Mouse (Mus musculus) spleen, adult 2 months (tissue): ENCODE results near the gene Zc3hav1. TPM values are rescaled to one million over a fixed set of nuclear protein-coding genes. Genes with fewer than 3 reads are reported as not detected.
A peak's percentile ranks its signal among the peaks of the same experiment; 100 is the strongest.

ENCODE experiments used
- DNase-seq, 2 experiments: peaks; one replicate each; pipeline versions ENCODE4 v3.0.0 to v3.0.0-alpha.2; 2012 to 2021; ENCODE audit warnings: low spot score in 2 of 2, low read depth in 1 of 2
- H3K27ac ChIP-seq: fragments of 200-500 bp; 2 replicates; pipeline ENCODE4 v1.5.1; 2012; ENCODE audit warnings: low read length, inconsistent platforms; ENCODE audit not compliant: insufficient read depth
- H3K27me3 ChIP-seq: fragments of 200-500 bp; 2 replicates; pipeline ENCODE4 v1.6.1; 2012; ENCODE audit warnings: mild to moderate bottlenecking, moderate library complexity, low read length, inconsistent platforms; ENCODE audit not compliant: control insufficient read depth, insufficient read depth
- H3K36me3 ChIP-seq: fragments of 200-500 bp; 2 replicates; pipeline ENCODE4 v1.6.1; 2012; ENCODE audit warnings: mild to moderate bottlenecking, low read length, inconsistent platforms; ENCODE audit not compliant: control insufficient read depth, insufficient read depth
- H3K4me1 ChIP-seq: fragments of 200-500 bp; 2 replicates; pipeline ENCODE4 v1.6.1; 2011; ENCODE audit warnings: inconsistent platforms; ENCODE audit not compliant: control insufficient read depth, insufficient read depth, insufficient read length
- H3K4me3 ChIP-seq: fragments of 200-500 bp; 2 replicates; pipeline ENCODE4 v1.5.1; 2011; ENCODE audit warnings: mild to moderate bottlenecking, inconsistent platforms; ENCODE audit not compliant: insufficient read depth, insufficient read length; ENCODE audit errors: extremely low read depth
- CTCF ChIP-seq: fragments of 200-500 bp; IDR thresholded peaks from 2 replicates; pipeline ENCODE4 v1.5.1; 2011; ENCODE audit warnings: mild to moderate bottlenecking, inconsistent platforms; ENCODE audit not compliant: insufficient read depth, insufficient read length, insufficient replicate concordance; ENCODE audit errors: extremely low read depth
- POLR2A ChIP-seq: fragments of 200-500 bp; IDR thresholded peaks from 2 replicates; pipeline ENCODE4 v1.6.1; 2011; ENCODE audit warnings: low read depth, low read length, inconsistent platforms
- WGBS: fragments of 180-500 bp; shearing (Covaris S2); methylation state at CpG from one replicate; pipeline ENCODE4 v1.1.7; 2018; 5-methylcytosine and 5-hydroxymethylcytosine counted together
- polyA plus RNA-seq: library from polyadenylated mRNA; depleted of rRNA; stranded (reverse); fragments of >200 nt; gene quantifications from 2 replicates; pipeline ENCODE4 v1.2.3, GENCODE M21; 2012; rRNA removed

Gene Zc3hav1
- 40.7 and 46.4 TPM in 2 replicates for polyA plus RNA-seq

- Histone ChIP-seq H3K27ac (peak within 1 kb of the TSS; percentile 100), H3K4me1 (peaks cover 13% of the 10 kb centered on the region; the same call in 1 of the 2 replicates), H3K36me3 (no peaks in the 10 kb centered on the region; the same call in none of the 2 replicates), H3K4me3 (peak within 1 kb of the TSS; percentile 88), H3K27me3 (no peaks in the 10 kb centered on the region)
- WGBS = under 1% methylated on average over 87 of the region's 87 CpGs
- peak; percentile 88 to 90 for DNase-seq
- TF ChIP-seq POLR2A (peak; percentile 94), CTCF (no peak)
Measured at GRCm38 (mm10) chr6:38353811-38354722, at the start of gene Zc3hav1. Gene Zc3hav1, minus strand, starts transcription at chr6:38354603.

DNA sequence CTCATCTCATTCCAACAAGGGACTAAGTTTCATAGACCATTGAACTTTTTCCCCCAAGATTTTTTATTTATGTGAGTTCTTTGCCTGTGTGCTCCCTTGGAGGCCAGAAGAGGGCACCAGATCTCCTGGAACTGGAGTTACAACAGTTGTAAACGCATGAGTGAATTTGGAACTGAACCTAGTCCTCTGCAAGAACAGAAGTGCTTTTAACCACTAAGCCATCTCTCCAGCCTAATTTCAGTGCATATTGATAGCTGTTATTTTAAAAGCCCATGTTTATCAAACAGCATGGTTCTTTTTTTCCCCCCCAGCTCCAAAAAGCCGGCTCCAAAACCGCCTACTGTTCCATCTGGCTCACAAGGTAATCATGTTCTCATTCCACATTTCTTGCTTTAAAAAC, 35.3 kb upstream of the Zc3hav1 start:
- WGBS = 74% methylated on average over 3 of the region's 3 CpGs
- no peak for TF ChIP-seq POLR2A
- peak; percentile 24; the same call in 1 of the 2 replicates for TF ChIP-seq CTCF
- H3K4me3 ChIP-seq = no peak overlapping the region
- H3K4me1 ChIP-seq = no peaks in the 10 kb centered on the region
- H3K27ac ChIP-seq = no peak overlapping the region
- DNase-seq = peak; percentile 9 to 37
- no peaks in the 10 kb centered on the region for H3K27me3 ChIP-seq
- no peaks in the 10 kb centered on the region for H3K36me3 ChIP-seq

DNA sequence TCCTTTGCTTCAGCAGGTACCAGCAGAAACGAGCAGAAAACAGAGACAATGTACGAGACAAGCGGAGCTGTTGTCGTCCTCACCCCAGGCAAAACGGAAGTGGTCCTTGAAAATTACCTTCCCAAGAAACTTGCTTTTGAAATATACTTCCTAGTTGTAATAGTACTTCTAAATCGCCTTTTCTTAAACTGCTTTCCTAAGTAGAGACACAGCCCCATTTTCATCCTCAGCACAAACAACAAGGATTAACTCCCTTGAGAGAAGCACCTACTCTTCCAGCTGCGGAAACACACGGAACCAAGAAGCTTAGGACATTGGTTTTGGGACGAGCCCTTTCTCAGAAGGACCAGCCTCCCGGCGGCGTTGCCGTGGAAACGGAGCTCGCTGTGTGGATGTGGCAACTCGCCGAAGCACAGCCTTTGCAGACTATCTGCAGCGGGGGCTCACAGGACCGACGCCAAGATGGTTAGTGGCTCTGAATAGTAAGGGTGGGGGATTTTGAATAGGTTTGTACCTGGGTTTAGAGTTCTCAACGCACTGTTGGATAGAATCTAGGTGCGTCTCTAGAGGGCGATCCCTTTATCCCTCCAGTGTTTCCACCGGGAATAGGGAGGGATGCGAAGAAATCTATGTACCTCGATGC, 26.8 kb upstream of the Zc3hav1 start, which contains the start of gene Ttc26:
Gene Ttc26 (plus strand): TSS at position 341 of the 643 bp plus-strand sequence.
- TF ChIP-seq POLR2A (no peak; the same call in 1 of the 2 replicates), CTCF (no peak)
- H3K4me3 ChIP-seq = peak within 1 kb of the TSS; percentile 54
- no peaks in the 10 kb centered on the region for H3K27me3 ChIP-seq
- H3K4me1 ChIP-seq = no peaks in the 10 kb centered on the region
- H3K27ac ChIP-seq = no peak within 1 kb of the TSS
- WGBS = under 1% methylated on average over 26 of the region's 26 CpGs
- DNase-seq = peak; percentile 69 to 81
- H3K36me3 ChIP-seq = no peaks in the 10 kb centered on the region

DNA sequence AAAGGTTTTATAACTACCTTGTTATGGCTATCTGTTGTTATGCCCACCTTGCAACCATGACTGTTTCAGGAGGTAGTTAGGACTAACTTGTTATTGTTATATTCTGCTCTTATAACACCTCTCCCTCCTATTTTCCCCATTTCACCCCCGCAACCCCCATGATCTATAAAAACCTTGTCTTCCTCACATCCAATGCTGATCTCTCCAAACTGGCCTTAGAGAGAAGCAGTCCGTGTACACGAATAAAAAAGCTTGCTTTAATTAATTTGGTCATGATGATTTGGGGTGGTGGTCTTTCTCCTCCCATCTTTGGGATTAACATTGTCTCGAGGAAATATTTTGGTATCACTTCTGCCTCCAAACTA, 26.3 kb upstream of the Zc3hav1 start:
- TF ChIP-seq POLR2A = no peak
- TF ChIP-seq CTCF = no peak
- Histone ChIP-seq H3K4me1 (no peaks in the 10 kb centered on the region), H3K36me3 (no peaks in the 10 kb centered on the region), H3K27ac (no peak overlapping the region), H3K4me3 (peak overlapping the region; percentile 54), H3K27me3 (no peaks in the 10 kb centered on the region)
- DNase-seq = no peak
- 3% methylated on average over 4 of the region's 4 CpGs for WGBS

- no peaks in the 10 kb centered on the region for H3K36me3 ChIP-seq
- H3K4me3 ChIP-seq = no peak overlapping the region
- H3K4me1 ChIP-seq = no peaks in the 10 kb centered on the region
- no peaks in the 10 kb centered on the region for H3K27me3 ChIP-seq
- 80% methylated on average over 1 of the region's 1 CpGs for WGBS
- TF ChIP-seq POLR2A = no peak
- H3K27ac ChIP-seq = no peak overlapping the region
- no peak for DNase-seq
Measured at GRCm38 (mm10) chr6:38374271-38374670, 19.9 kb upstream of the Zc3hav1 start.

GRCm38 (mm10) chr6:38369945-38370344, 15.5 kb upstream of the Zc3hav1 start:
- no peak for DNase-seq
- WGBS = 87% methylated on average over 3 of the region's 3 CpGs
- no peaks in the 10 kb centered on the region for H3K4me1 ChIP-seq
- no peaks in the 10 kb centered on the region for H3K27me3 ChIP-seq
- no peak overlapping the region for H3K27ac ChIP-seq
- H3K36me3 ChIP-seq = no peaks in the 10 kb centered on the region
- no peak overlapping the region for H3K4me3 ChIP-seq
- TF ChIP-seq CTCF (no peak), POLR2A (no peak)

DNA sequence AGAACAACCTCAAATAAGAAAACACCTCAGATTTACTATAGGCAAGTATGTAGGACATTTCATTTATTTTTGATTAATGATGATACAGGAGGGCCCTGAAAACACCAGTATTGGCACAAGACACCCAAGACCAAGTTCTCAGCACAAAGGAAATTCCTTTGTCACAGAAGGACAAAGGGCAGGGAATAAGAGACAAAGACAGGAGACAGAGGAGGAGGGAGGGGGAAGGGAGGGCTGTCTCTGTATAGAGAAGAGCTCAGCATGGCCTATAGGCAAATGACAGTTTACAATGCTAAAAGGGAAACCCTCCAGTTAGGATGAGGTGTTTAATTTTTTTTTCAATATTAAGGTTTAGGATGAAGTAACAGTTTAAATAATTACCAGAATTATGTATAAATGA, 9.7 kb upstream of the Zc3hav1 start:
- Histone ChIP-seq H3K4me1 (peaks cover 8% of the 10 kb centered on the region; the same call in 1 of the 2 replicates), H3K27me3 (no peaks in the 10 kb centered on the region), H3K36me3 (no peaks in the 10 kb centered on the region), H3K27ac (no peak overlapping the region), H3K4me3 (no peak overlapping the region)
- TF ChIP-seq CTCF (no peak), POLR2A (no peak)
- no peak for DNase-seq
